Mouse (Mus musculus) kidney, adult 11 months (tissue): Measurements from ENCODE around the gene Macf1.
"Not testable (repeated sequence)": the region's sequence is repeated elsewhere in the genome, so short reads cannot be mapped to it uniquely, and the experiment has no call there.

ENCODE experiments used
- DNase-seq: peaks from one replicate; pipeline ENCODE4 v3.0.0; 2022

The Macf1 gene

DNA sequence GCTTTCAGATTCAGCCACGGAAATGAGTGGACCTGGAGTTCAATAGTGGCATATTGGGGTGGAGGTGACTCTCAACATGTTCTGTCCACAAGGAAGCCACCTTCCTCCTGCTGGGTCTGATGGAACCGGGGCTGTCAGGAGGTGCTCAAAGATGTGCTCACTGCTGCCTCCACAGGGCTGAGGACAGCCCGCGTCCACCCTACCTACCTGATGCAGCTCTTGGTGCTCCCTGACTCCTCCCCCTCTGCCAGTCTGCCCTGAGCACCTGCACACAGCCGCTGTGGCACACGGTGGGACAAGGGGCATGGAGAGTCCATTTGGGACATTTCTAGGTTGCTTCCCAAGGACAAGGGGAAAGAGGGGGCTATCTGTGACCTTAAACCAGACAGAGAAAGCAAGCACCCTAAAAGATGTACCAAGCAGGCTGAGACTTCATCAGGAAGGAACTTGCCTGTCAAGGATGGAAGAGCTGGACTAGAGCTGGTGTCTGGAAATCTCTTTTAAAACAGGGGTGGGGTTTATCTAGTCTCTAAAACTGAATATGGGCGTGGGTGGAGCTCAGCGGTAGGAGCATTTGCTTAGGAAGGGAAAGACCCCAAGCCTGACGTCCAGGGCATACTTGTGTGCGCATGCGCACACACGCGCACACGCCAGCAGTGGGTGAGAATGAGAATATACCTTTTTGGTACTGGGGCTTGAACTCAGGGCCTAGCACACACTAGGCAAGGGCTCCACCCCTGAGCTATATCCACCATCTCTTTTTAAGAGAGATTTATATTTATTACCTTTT, 348.2 kb downstream of the Macf1 start:
- DNase-seq, result no peak

GRCm38 (mm10) chr4:123335244-123335643, 348.9 kb downstream of the Macf1 start:
- DNase-seq, result not testable (repeated sequence)

- no peak for DNase-seq
These were observed 350.0 kb downstream of the Macf1 start for GRCm38 (mm10) chr4:123334177-123334576.

- DNase-seq, result no peak
These were observed 351.0 kb downstream of the Macf1 start for GRCm38 (mm10) chr4:123333151-123333550.

GRCm38 (mm10) chr4:123331961-123332360, 352.2 kb downstream of the Macf1 start:
- not testable (repeated sequence) for DNase-seq

- no peak for DNase-seq
These were observed 352.8 kb downstream of the Macf1 start for GRCm38 (mm10) chr4:123331326-123331725.

- DNase-seq, result no peak
These were observed 355.2 kb downstream of the Macf1 start for GRCm38 (mm10) chr4:123328946-123329345.

GRCm38 (mm10) chr4:123327630-123328029, 356.5 kb downstream of the Macf1 start:
- no peak for DNase-seq

DNA sequence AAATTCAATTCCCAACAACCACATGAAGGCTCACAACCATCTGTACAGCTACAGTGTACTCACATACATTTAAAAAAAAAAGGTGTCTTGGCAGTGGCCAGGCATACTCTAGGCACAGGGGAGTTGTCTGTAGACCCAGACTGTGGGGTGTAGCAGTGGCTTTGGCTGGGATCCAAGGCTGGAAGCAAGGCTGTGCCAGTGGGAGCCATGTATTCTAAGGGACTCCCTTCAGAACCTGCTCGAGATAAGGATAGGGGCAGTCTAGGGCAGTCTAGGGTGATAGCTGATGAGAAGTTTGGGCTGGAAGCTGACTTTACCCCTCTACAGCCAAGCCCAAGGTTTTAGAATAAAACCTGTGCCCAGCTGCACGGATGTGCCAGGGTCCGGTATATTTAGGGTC, 358.1 kb downstream of the Macf1 start:
- DNase-seq, result no peak

DNA sequence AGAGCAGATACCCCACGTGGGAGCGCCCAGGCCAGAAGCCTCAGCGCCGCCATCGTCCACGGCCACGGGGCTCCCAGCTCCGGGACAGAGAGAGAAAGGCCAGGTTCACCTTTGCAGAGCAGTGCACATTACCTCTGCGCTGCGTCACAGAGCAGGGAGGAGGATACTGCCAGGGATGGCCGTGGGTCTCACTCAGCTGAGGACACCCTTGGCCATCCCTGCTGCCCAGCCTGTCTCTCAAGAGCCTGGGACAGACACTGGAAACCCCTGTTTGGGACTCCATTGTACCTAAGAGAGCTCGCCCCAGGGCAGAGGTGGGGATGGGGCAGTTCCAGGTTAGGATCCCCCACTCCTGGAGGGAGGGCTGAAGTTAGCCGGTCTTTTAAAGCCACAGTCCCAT, 360.6 kb downstream of the Macf1 start, which contains the start of gene Oxct2a:
Gene Oxct2a, minus strand, starts transcription at position 101 of the 400 bp plus-strand sequence.
- DNase-seq, result no peak

DNA sequence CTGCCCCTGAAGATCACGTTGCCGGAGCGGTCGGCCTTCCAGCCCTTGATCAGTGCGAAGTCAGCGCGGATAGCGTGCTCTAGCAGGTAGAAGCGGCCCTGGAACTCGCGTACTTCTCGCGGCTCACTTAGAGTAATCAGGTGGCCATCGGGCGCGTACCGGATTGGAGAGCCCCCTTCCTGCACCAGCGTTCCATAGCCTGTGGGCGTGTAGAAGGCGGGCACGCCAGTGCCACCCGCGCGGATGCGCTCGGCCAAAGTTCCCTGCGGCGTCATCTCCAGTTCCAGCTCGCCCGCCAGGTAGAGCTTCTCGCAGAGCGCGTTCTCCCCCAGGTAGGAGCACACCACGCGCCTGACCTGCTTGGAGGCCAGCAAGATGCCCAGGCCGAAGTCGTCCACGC, 361.2 kb downstream of the Macf1 start:
- DNase-seq, result not testable (repeated sequence)

GRCm38 (mm10) chr4:123314497-123314896, 369.7 kb downstream of the Macf1 start:
- DNase-seq, result no peak

DNA sequence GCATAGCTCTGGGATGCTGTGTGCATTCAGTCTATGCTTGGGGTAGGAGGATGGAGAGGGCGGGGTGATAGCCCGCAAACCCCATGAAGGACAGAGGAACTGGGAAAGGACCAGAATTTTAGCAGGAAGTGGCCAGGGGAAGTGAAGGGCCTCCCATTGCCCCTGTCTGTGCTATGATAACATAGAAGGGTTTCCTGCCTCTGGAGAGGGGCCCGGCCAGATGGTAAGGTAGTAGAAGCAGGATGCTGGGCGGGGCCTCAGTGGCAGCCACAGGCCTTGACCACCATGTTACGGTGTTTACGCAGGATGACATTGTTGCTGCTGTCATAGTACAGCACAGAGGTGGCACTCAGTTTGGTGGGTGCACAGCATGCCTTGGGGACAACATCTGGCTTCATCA, 371.1 kb downstream of the Macf1 start:
- no peak for DNase-seq

- DNase-seq, result no peak
These were observed 372.3 kb downstream of the Macf1 start for GRCm38 (mm10) chr4:123311845-123312244.

GRCm38 (mm10) chr4:123308292-123308691, 375.9 kb downstream of the Macf1 start:
- no peak for DNase-seq

GRCm38 (mm10) chr4:123306999-123307398, 377.2 kb downstream of the Macf1 start:
- no peak for DNase-seq

- no peak for DNase-seq
These were observed 378.4 kb downstream of the Macf1 start for GRCm38 (mm10) chr4:123305789-123306188.
